Mouse (Mus musculus) retina, postnatal 1 day (tissue): ENCODE measurements at regions not wholly inside any gene's neighbourhood (a gene's known extent, or its start where the extent isn't known, plus 50 kb on each side); places are given as distances from the start of the nearest gene placed in this dataset.

Source experiments
- DNase-seq: peaks from one replicate; pipeline ENCODE4 v3.0.0-alpha.2; 2012

DNA sequence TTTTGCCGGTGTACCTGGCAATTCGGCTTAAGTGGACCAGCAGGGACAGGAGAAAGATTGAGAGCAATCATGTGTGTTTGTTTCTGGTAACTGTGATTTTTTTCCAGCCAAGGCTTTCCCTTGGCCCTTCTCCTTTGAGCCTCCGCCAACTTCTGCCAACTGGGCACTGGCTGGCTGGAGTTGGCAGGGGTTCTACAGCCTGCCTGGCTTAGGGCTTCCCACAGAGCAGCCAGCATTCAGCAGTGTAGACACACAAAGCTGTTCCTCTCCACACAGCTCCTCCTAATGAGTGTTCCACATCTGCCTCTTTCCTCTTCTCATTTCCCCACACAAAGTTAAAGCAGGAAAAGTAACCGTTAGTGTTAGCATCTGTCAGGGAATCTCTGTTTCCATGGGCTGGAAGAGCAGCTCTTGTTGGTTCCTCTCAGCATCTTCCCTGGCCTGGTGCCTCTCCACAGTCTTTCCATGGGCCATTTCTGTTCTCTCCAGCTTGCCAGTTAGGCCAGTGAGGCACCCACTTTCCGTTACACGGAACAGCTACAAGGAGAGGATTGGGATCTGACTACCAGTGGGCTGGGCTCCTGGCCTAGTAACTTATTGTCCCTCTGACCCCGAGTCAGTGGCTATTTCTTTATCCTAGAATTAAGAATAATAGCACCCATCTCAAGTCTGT lies 68.0 kb upstream of the Rbm24 start:
- DNase-seq: no peak

GRCm38 (mm10) chr13:46355306-46355705 lies 62.9 kb upstream of the Rbm24 start:
- DNase-seq: peak; percentile 58

GRCm38 (mm10) chr13:46355975-46356374 lies 62.3 kb upstream of the Rbm24 start:
- no peak for DNase-seq

- DNase-seq: no peak
Observed at GRCm38 (mm10) chr13:46357037-46357436, 61.2 kb upstream of the Rbm24 start.

GRCm38 (mm10) chr13:46360495-46361120 lies 57.6 kb upstream of the Rbm24 start:
- DNase-seq: no peak

DNA sequence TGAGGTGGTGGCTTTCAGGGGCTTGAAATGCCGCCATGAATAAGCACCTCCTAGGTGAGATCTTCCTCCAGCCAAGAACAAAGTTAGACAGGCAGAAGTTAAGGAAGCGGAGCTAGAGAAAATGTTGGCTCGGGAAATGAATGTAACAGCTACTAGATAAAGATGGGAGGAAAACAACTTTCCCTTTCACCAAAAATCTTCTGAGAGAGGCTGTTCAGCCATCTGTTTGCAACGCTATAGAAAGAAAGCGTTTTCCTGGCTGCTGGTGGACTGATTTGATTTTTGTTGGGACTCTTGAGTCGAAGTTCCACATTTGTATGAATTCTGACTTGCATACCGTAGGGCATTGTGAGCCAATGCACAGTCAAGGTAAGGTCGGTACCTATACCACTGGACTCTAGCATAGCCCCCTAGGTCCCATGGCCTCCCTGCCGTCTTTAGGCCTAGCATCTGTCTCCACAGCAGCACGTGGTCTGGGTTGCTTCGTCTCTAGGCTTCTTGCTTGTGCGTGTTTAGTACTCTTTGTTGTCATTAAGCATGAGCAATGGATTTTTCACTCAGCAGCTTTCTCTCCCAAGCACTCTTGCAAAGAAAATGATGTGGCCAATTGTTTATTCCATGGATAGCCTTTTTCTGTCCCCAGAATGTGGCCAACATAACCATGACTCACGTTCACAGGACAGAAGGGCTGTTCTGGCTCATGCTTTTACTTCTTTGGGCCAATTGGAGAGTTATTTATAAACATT lies 54.6 kb upstream of the Rbm24 start:
- no peak for DNase-seq

DNA sequence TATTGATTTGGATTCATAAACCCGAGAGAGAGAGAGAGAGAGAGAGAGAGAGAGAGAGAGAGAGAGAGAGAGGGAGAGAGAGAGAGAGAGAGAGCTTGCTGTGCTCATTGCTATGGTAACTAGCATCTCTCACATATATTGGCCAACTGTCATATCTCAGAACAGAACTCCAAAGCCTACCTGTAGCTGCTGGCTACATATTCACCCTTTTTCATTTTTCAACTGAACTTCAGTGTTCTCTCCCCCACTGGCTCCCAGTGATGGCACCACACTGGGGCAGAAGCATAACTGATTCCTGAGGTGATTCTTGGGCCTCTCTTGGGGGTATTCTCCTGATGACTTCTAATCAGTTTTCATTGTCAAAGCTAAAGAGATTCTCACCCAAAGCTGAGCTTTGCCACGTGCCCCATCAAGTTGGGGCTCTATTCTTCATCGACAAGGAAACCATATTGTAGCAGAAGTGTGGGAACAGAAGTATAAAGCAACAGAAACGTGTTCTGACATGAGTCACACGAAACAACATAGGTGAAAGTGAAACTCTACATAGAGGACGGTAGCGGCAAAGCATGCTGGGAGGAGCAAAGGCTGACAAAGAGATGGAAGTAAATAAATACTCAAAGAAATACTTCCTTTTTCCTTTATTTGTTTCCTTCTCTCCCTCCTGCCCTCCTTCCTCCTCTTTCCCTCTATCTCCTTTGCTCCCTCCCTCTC lies 53.9 kb upstream of the Rbm24 start:
- no peak for DNase-seq

DNA sequence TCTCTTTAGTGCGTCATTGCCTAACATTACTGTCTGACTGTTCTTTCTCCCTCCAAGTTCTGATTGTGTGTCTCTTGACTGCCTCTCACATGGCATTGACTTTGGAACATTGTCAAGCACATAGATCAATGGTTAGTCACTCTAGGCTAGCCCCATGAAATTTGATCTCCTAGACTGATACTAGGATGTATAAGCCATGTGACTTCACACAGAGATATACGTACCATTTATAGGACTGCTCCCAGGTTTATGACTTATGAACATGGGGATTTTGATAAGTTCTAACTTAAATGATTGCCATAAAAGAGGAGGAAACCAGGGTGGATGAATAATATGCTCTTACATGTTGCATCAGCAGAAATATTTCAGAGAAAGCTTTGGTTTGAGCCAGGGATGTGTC lies 52.9 kb upstream of the Rbm24 start:
- DNase-seq: no peak
